Mouse (Mus musculus) bone marrow macrophage, adult 2 months (primary cell): ENCODE measurements around the gene Ncam2.

ENCODE experiments used
- CTCF ChIP-seq: IDR thresholded peaks from 2 replicates; pipeline ENCODE4 v1.5.1; 2012; ENCODE audit warnings: low read depth, mild to moderate bottlenecking, low read length, moderate library complexity
- POLR2A ChIP-seq: IDR thresholded peaks from 2 replicates; pipeline ENCODE4 v1.6.1; 2012; ENCODE audit warnings: mild to moderate bottlenecking, low read depth, low read length, borderline replicate concordance

GRCm38 (mm10) chr16:81221176-81221575 lies 20.7 kb downstream of the Ncam2 start:
- TF ChIP-seq CTCF, result no peak
- no peak for TF ChIP-seq POLR2A
